In the genomic region with DNA sequence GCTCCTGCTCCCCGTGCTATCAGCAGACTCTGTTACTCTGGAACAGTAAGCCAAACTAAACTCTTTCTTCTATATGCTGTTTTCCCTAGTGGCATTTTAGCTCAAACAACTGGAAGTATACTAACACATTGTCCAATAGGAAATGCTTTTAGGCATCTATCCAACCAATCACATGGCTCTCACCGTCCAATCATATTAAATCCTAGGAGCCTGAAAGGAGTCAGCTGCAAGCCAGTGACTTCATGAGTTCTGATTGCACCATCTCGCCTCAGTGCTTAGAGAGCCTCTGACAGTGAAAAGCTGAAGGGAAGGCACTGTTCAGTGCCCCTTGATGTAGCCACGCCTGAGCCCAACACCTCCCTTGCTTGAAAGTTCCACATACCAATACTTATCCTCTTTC, we compare ENCODE assay signal across 20 mouse cellular contexts.
DNase-seq lines count a peak whose midpoint lies in the region; ATAC-seq and TF ChIP-seq lines count a peak whose summit lies in the region.
"Had no signal": no experiment of that assay in that cellular context is flagged by ENCODE, and none has a peak within 500 bp of the region (broad histone marks: within the 10 kb centered on the region; RNA-seq: fewer than 3 reads in every experiment).

No protein-coding gene starts in this region.

- peaks cover 14% of the 10 kb centered on the region for H3K4me1 ChIP-seq in lung, embryonic 14.5 days (ENCODE audit: insufficient read depth)
- no peaks in the 10 kb centered on the region for H3K4me1 ChIP-seq in lung, adult 2 months (ENCODE audit: control insufficient read depth, insufficient read depth, low read length)
- H3K4me1 ChIP-seq: heart, embryonic 15.5 days had no signal

- WGBS in lung, embryonic 14.5 days = 63% methylated on average over 4 of the region's 4 CpGs
- WGBS in lung, adult 2 months = 73% methylated on average over 4 of the region's 4 CpGs

- H3K27me3 ChIP-seq in lung, embryonic 14.5 days (ENCODE audit: insufficient read depth, low read length) = peaks cover 5% of the 10 kb centered on the region

- H3K4me3 ChIP-seq in lung, embryonic 14.5 days (ENCODE audit: low read depth, low read length) = no peak overlapping the region
- H3K4me3 ChIP-seq in lung, adult 2 months (replicated peaks; ENCODE audit: extremely low read depth, low read depth, low read length) = no peak overlapping the region
- H3K4me3 ChIP-seq: embryonic facial prominence, embryonic 10.5 days; forebrain, embryonic 13.5 days; heart, adult 2 months; heart, embryonic 15.5 days; hindbrain, embryonic 10.5 days had no signal

- DNase-seq in lung, embryonic 14.5 days = peak; percentile 70
- no peak for DNase-seq in lung, postnatal 25 days (ENCODE audit: low spot score)
- DNase-seq in lung, postnatal 10 days = peak; percentile 29
- no peak for DNase-seq in lung, adult 2 months
- DNase-seq in MN1 (ENCODE audit: low spot score) = peak; percentile 51
- DNase-seq in right cerebral cortex, postnatal 14 days = no peak
- DNase-seq: adrenal gland, adult 2 months; adrenal gland, postnatal 25 days; cerebellum, adult 2 months; cerebellum, postnatal 10 days; forebrain, postnatal 0 days; gastrocnemius, postnatal 14 days had no signal

- TF ChIP-seq POLR2A in lung, adult 2 months (IDR thresholded peaks at IDR 0.05; ENCODE audit: borderline replicate concordance, extremely low read depth, low read depth, low read length) = no peak

- H3K9me3 ChIP-seq in lung, embryonic 14.5 days (ENCODE audit: low read depth, low read length) = no peaks in the 10 kb centered on the region
- H3K9me3 ChIP-seq: embryonic facial prominence, embryonic 10.5 days; forebrain, embryonic 13.5 days; heart, embryonic 15.5 days; hindbrain, embryonic 10.5 days had no signal

- H3K9ac ChIP-seq in lung, embryonic 14.5 days = no peak overlapping the region
- H3K9ac ChIP-seq: forebrain, embryonic 13.5 days; forebrain, postnatal 0 days; heart, embryonic 15.5 days had no signal

- H3K4me2 ChIP-seq in lung, embryonic 14.5 days = no peak overlapping the region
- H3K4me2 ChIP-seq: forebrain, embryonic 13.5 days; heart, embryonic 11.5 days; heart, embryonic 15.5 days had no signal

- 0 out of 2 replicates have a peak overlapping the region, but pooled peaks have one; percentile 50 for H3K27ac ChIP-seq in lung, embryonic 14.5 days (ENCODE audit: low read depth)
- H3K27ac ChIP-seq: embryonic facial prominence, embryonic 10.5 days; forebrain, embryonic 13.5 days; heart, adult 2 months; heart, embryonic 15.5 days; hindbrain, embryonic 10.5 days had no signal

- no peak for ATAC-seq in lung, embryonic 14.5 days (ENCODE audit: insufficient read depth)
- ATAC-seq in activated CD4-positive, CD25-positive, alpha-beta regulatory T cell, adult 4 months = no peak
- ATAC-seq: forebrain, embryonic 13.5 days; forebrain, postnatal 0 days; hindbrain, embryonic 16.5 days had no signal

- H3K36me3 ChIP-seq in lung, embryonic 14.5 days (ENCODE audit: insufficient read depth) = no peaks in the 10 kb centered on the region
- H3K36me3 ChIP-seq: embryonic facial prominence, embryonic 10.5 days; heart, embryonic 15.5 days; hindbrain, embryonic 10.5 days had no signal

- no peak for TF ChIP-seq CTCF in lung, embryonic 14.5 days (IDR thresholded peaks at IDR 0.05; ENCODE audit: low read depth)
- TF ChIP-seq CTCF in lung, adult 2 months (IDR thresholded peaks at IDR 0.05; ENCODE audit: insufficient read depth, low read length) = no peak

Comparison
In these comparisons a context has a peak if more than half of its experiments do, and no peak if none do; other contexts are left out.
1. DNase-seq: peak in lung, embryonic 14.5 days (single experiment), lung, postnatal 10 days (single experiment) and MN1 (single experiment); none in lung, postnatal 25 days (single experiment), lung, adult 2 months (single experiment) and right cerebral cortex, postnatal 14 days (single experiment).